Mouse (Mus musculus) cerebellum, adult 2 months (tissue): Measurements from ENCODE around the gene Hnf1b.

Experiments used
- CTCF ChIP-seq: fragments of 200-500 bp; IDR thresholded peaks from 2 replicates; pipeline ENCODE4 v1.5.1; 2011; ENCODE audit warnings: low read depth, mild to moderate bottlenecking, control low read depth, low read length, moderate library complexity, borderline replicate concordance; ENCODE audit not compliant: insufficient read depth
- POLR2A ChIP-seq: fragments of 200-500 bp; IDR thresholded peaks from 2 replicates; pipeline ENCODE4 v1.6.1; 2011; ENCODE audit warnings: low read length, control low read depth, borderline replicate concordance; ENCODE audit not compliant: insufficient read depth

GRCm38 (mm10) chr11:83817048-83817447 lies 32.8 kb upstream of the Hnf1b start:
- TF ChIP-seq CTCF (no peak), POLR2A (no peak)
